11 mouse cellular contexts compared by ENCODE assay signal in the genomic region with DNA sequence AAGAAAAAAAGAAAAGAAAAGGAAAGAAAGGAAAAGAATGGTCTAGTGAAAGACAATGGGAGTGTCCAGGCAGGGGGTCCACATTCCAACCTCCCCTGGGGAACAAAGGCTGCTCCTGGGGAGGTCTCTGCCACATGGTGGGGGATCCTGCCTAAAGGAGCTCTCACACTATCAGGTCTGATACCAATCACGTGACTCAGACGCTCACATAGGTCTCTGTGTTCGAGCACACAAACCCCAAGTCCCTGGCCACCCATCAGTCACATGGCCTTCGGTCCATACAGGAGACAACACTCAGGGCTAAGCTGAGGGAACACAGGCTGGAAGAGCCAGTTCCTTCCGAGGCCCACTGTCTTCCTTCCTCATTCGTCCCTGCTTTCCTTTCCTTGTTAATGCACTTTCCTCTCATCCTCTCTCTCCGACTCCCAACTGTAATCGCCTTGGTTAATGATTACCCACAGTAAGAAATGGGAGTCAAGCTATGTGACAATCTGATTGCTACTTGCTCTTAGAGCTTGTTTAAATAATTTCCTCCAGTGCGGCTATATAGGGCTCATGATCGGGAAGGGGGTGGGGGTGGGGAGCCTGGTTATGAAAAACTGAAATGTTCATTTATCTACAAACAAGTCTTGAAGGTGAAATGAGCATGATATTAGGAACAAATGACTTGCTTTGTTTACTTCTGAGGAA. TPM values are rescaled to one million over a fixed set of nuclear protein-coding genes. Genes with fewer than 3 reads are reported as not detected.
A peak's percentile ranks its signal among the peaks of the same experiment; 100 is the strongest.
DNase-seq lines count a peak whose midpoint lies in the region; ATAC-seq and TF ChIP-seq lines count a peak whose summit lies in the region.
"Had no signal": no experiment of that assay in that cellular context is flagged by ENCODE, and none has a peak within 500 bp of the region (broad histone marks: within the 10 kb centered on the region; RNA-seq: fewer than 3 reads in every experiment).

No protein-coding gene starts in this region.

- no peak overlapping the region for H3K27ac ChIP-seq in midbrain, embryonic 11.5 days (ENCODE audit: low read depth, low read length)
- H3K27ac ChIP-seq in midbrain, embryonic 15.5 days = no peak overlapping the region
- H3K27ac ChIP-seq in intestine, postnatal 0 days (ENCODE audit: low read depth, low read length) = peak overlapping the region; percentile 82
- H3K27ac ChIP-seq in liver, embryonic 15.5 days (replicated peaks) = peak overlapping the region; percentile 39; the same call in 1 of the 2 replicates
- H3K27ac ChIP-seq in hindbrain, embryonic 14.5 days = no peak overlapping the region
- no peak overlapping the region for H3K27ac ChIP-seq in forebrain, embryonic 11.5 days (ENCODE audit: low read depth, low read length)

- H3K9me3 ChIP-seq in midbrain, embryonic 11.5 days (ENCODE audit: control insufficient read depth, low read length) = no peaks in the 10 kb centered on the region
- no peaks in the 10 kb centered on the region for H3K9me3 ChIP-seq in midbrain, embryonic 15.5 days
- no peaks in the 10 kb centered on the region for H3K9me3 ChIP-seq in intestine, postnatal 0 days (ENCODE audit: control insufficient read depth)
- no peaks in the 10 kb centered on the region for H3K9me3 ChIP-seq in liver, embryonic 15.5 days (replicated peaks)
- H3K9me3 ChIP-seq in hindbrain, embryonic 14.5 days (ENCODE audit: control insufficient read depth, low read length) = no peaks in the 10 kb centered on the region
- no peaks in the 10 kb centered on the region for H3K9me3 ChIP-seq in forebrain, embryonic 11.5 days (ENCODE audit: control insufficient read depth, low read length)

- ATAC-seq in midbrain, embryonic 11.5 days (ENCODE audit: low FRiP score) = no peak
- ATAC-seq in midbrain, embryonic 15.5 days (replicated peaks) = no peak
- ATAC-seq in intestine, postnatal 0 days = peak; percentile 64
- peak; percentile 49; the same call in 1 of the 2 replicates for ATAC-seq in liver, embryonic 15.5 days (ENCODE audit: insufficient read depth)
- no peak for ATAC-seq in hindbrain, embryonic 14.5 days (ENCODE audit: low FRiP score)
- no peak for ATAC-seq in forebrain, embryonic 11.5 days (replicated peaks; ENCODE audit: low FRiP score)

- H3K9ac ChIP-seq in midbrain, embryonic 11.5 days (ENCODE audit: low read length) = no peak overlapping the region
- H3K9ac ChIP-seq in midbrain, embryonic 15.5 days = no peak overlapping the region
- no peak overlapping the region for H3K9ac ChIP-seq in intestine, postnatal 0 days (ENCODE audit: low read depth, low read length)
- no peak overlapping the region for H3K9ac ChIP-seq in liver, embryonic 15.5 days
- H3K9ac ChIP-seq in hindbrain, embryonic 14.5 days = no peak overlapping the region
- no peak overlapping the region for H3K9ac ChIP-seq in forebrain, embryonic 11.5 days (ENCODE audit: low read length)

- no peak for TF ChIP-seq CTCF in intestine, postnatal 0 days (IDR thresholded peaks at IDR 0.05; ENCODE audit: low read depth)

- 57% methylated on average over 10 of the region's 10 CpGs for WGBS in midbrain, embryonic 11.5 days
- WGBS in midbrain, embryonic 15.5 days = 58% methylated on average over 10 of the region's 10 CpGs
- WGBS in intestine, postnatal 0 days = 33% methylated on average over 10 of the region's 10 CpGs
- 38% methylated on average over 10 of the region's 10 CpGs for WGBS in liver, embryonic 15.5 days (ENCODE audit: insufficient replicate concordance)
- 40% methylated on average over 10 of the region's 10 CpGs for WGBS in hindbrain, embryonic 14.5 days
- WGBS in forebrain, embryonic 11.5 days = 58% methylated on average over 10 of the region's 10 CpGs

- DNase-seq in midbrain, embryonic 11.5 days (ENCODE audit: low spot score, missing footprints) = peak; percentile 54
- no peak for DNase-seq in hindbrain, embryonic 14.5 days (ENCODE audit: low spot score)
- no peak for DNase-seq in layer of hippocampus, adult 11-12 months (ENCODE audit: low spot score)
- DNase-seq in forebrain, embryonic 11.5 days (ENCODE audit: low spot score) = no peak
- DNase-seq: cerebellum, adult 18-20 months; left cerebral cortex, postnatal 4 days; thymus, postnatal 36 days had no signal

- H3K4me1 ChIP-seq in midbrain, embryonic 11.5 days (ENCODE audit: control insufficient read depth, insufficient read depth, low read length) = no peaks in the 10 kb centered on the region
- H3K4me1 ChIP-seq in midbrain, embryonic 15.5 days = no peaks in the 10 kb centered on the region
- 0 out of 2 replicates have a peak, but pooled peaks cover 5% of the 10 kb centered on the region for H3K4me1 ChIP-seq in intestine, postnatal 0 days (replicated peaks; ENCODE audit: control insufficient read depth, insufficient read depth, low read length)
- H3K4me1 ChIP-seq in liver, embryonic 15.5 days (replicated peaks) = no peaks in the 10 kb centered on the region
- H3K4me1 ChIP-seq in hindbrain, embryonic 14.5 days (replicated peaks; ENCODE audit: control insufficient read depth, insufficient read depth, low read length) = no peaks in the 10 kb centered on the region
- H3K4me1 ChIP-seq in forebrain, embryonic 11.5 days (replicated peaks; ENCODE audit: control insufficient read depth, insufficient read depth, low read length) = no peaks in the 10 kb centered on the region

- no peak overlapping the region for H3K4me2 ChIP-seq in midbrain, embryonic 11.5 days
- H3K4me2 ChIP-seq in midbrain, embryonic 15.5 days = no peak overlapping the region
- peak overlapping the region; percentile 45 for H3K4me2 ChIP-seq in intestine, postnatal 0 days (replicated peaks; ENCODE audit: low read depth)
- H3K4me2 ChIP-seq in liver, embryonic 15.5 days = peak overlapping the region; percentile 43
- no peak overlapping the region; the same call in 1 of the 2 replicates for H3K4me2 ChIP-seq in hindbrain, embryonic 14.5 days (replicated peaks)
- no peak overlapping the region for H3K4me2 ChIP-seq in forebrain, embryonic 11.5 days (ENCODE audit: low read depth, low read length, severe bottlenecking)

- H3K27me3 ChIP-seq in midbrain, embryonic 11.5 days (ENCODE audit: control insufficient read depth, insufficient read depth, low read length) = no peaks in the 10 kb centered on the region
- no peaks in the 10 kb centered on the region for H3K27me3 ChIP-seq in midbrain, embryonic 15.5 days (replicated peaks)
- no peaks in the 10 kb centered on the region for H3K27me3 ChIP-seq in intestine, postnatal 0 days (replicated peaks; ENCODE audit: control insufficient read depth, insufficient read depth, low read length)
- H3K27me3 ChIP-seq in liver, embryonic 15.5 days = no peaks in the 10 kb centered on the region
- H3K27me3 ChIP-seq in hindbrain, embryonic 14.5 days (ENCODE audit: control insufficient read depth, insufficient read depth, low read length) = no peaks in the 10 kb centered on the region
- H3K27me3 ChIP-seq in forebrain, embryonic 11.5 days (ENCODE audit: control insufficient read depth, insufficient read depth, low read length) = no peaks in the 10 kb centered on the region

- H3K4me3 ChIP-seq in midbrain, embryonic 11.5 days (ENCODE audit: low read depth, low read length) = no peak overlapping the region
- H3K4me3 ChIP-seq in midbrain, embryonic 15.5 days = no peak overlapping the region
- no peak overlapping the region for H3K4me3 ChIP-seq in intestine, postnatal 0 days (ENCODE audit: low read depth, low read length)
- H3K4me3 ChIP-seq in liver, embryonic 15.5 days (replicated peaks) = no peak overlapping the region
- H3K4me3 ChIP-seq in hindbrain, embryonic 14.5 days (replicated peaks; ENCODE audit: low read length) = no peak overlapping the region
- H3K4me3 ChIP-seq in forebrain, embryonic 11.5 days (ENCODE audit: low read depth, low read length) = no peak overlapping the region
- H3K4me3 ChIP-seq: erythroblast, embryonic 14.5 days had no signal

- no peaks in the 10 kb centered on the region for H3K36me3 ChIP-seq in midbrain, embryonic 11.5 days (ENCODE audit: control insufficient read depth, insufficient read depth, low read length)
- H3K36me3 ChIP-seq in midbrain, embryonic 15.5 days (replicated peaks) = no peaks in the 10 kb centered on the region
- H3K36me3 ChIP-seq in intestine, postnatal 0 days (ENCODE audit: control insufficient read depth, insufficient read depth) = peaks cover 8% of the 10 kb centered on the region
- no peaks in the 10 kb centered on the region for H3K36me3 ChIP-seq in liver, embryonic 15.5 days (replicated peaks)
- no peaks in the 10 kb centered on the region for H3K36me3 ChIP-seq in hindbrain, embryonic 14.5 days (replicated peaks; ENCODE audit: control insufficient read depth, insufficient read depth)
- no peaks in the 10 kb centered on the region for H3K36me3 ChIP-seq in forebrain, embryonic 11.5 days (ENCODE audit: control insufficient read depth, insufficient read depth, low read length)

RNA-seq across cellular contexts. Expression of a gene that starts 38.7 kb away (rescaled TPM):
- polyA plus RNA-seq in midbrain, embryonic 11.5 days (2014; fragmentation: Nextera tagmentation; extraction: Ambion mirVana) = not detected in 2 replicates
- polyA plus RNA-seq in midbrain, embryonic 15.5 days (2015; fragmentation: Nextera tagmentation; extraction: Ambion mirVana) = 0.18 TPM in 1 of 2 replicates, not detected in the other
- 6.7 and 7.0 TPM in 2 replicates for polyA plus RNA-seq in intestine, postnatal 0 days (2015; fragmentation: Nextera tagmentation; extraction: Ambion mirVana)
- polyA plus RNA-seq in liver, embryonic 15.5 days (2015; fragmentation: Nextera tagmentation; extraction: Ambion mirVana) = 0.12 TPM in 1 of 2 replicates, not detected in the other
- 0.26 TPM in 1 of 2 replicates, not detected in the other for polyA plus RNA-seq in hindbrain, embryonic 14.5 days (2014; fragmentation: Nextera tagmentation; extraction: Ambion mirVana)
- 0.21 and 0.32 TPM in 2 replicates for polyA plus RNA-seq in forebrain, embryonic 11.5 days (2014; fragmentation: Nextera tagmentation; extraction: Ambion mirVana)
- polyA plus RNA-seq: erythroblast, embryonic 14.5 days had no signal

Comparison
In these comparisons a context has a peak if more than half of its experiments do, and no peak if none do; other contexts are left out.
1. ATAC-seq: peak in intestine, postnatal 0 days (single experiment) and liver, embryonic 15.5 days (single experiment); none in midbrain, embryonic 11.5 days (single experiment), midbrain, embryonic 15.5 days (single experiment), hindbrain, embryonic 14.5 days (single experiment) and forebrain, embryonic 11.5 days (single experiment).
2. H3K27ac ChIP-seq: peak in intestine, postnatal 0 days (single experiment) and liver, embryonic 15.5 days (single experiment); none in midbrain, embryonic 11.5 days (single experiment), midbrain, embryonic 15.5 days (single experiment), hindbrain, embryonic 14.5 days (single experiment) and forebrain, embryonic 11.5 days (single experiment).
3. H3K4me2 ChIP-seq: peak in intestine, postnatal 0 days (single experiment) and liver, embryonic 15.5 days (single experiment); none in midbrain, embryonic 11.5 days (single experiment), midbrain, embryonic 15.5 days (single experiment), hindbrain, embryonic 14.5 days (single experiment) and forebrain, embryonic 11.5 days (single experiment).